Mouse (Mus musculus) embryonic fibroblast, embryonic 13.5 days (primary cell): ENCODE results near the gene Vmn1r42.

Source experiments
- CTCF ChIP-seq: IDR thresholded peaks from 2 replicates; pipeline ENCODE4 v1.5.1; 2011; ENCODE audit warnings: mild to moderate bottlenecking, control low read depth, low read length, moderate library complexity, borderline replicate concordance; ENCODE audit not compliant: insufficient read depth
- POLR2A ChIP-seq: IDR thresholded peaks from 2 replicates; pipeline ENCODE4 v1.6.1; 2011; ENCODE audit warnings: low read depth, mild to moderate bottlenecking, control low read depth, low read length, moderate library complexity

DNA sequence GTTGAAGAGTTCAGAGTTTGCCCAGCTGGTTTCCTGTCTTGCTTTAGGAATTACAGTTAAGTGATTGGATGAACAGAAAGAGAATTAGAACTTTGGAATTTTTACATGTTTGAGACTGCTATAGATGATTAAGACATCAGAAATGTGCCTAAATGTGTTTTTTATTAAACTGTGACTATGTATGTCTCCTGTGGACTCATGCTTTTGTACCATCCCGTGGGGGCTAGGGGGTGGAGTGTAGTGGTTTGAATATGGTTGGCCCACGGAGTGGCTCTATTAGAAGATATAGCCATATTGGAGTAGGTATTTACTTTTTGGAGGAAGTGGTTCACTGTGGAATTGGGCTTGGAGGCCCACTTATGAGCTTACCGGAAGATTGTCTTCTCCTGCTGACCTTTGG is 18.7 kb downstream of the Vmn1r42 start:
- TF ChIP-seq POLR2A (no peak), CTCF (no peak)
